Mouse (Mus musculus) forebrain, embryonic 15.5 days (tissue): Measurements from ENCODE around the gene Trappc6a. TPM values are rescaled to one million over a fixed set of nuclear protein-coding genes. Genes with fewer than 3 reads are reported as not detected.

Experiments used
- ATAC-seq: fragments of 200-750 bp; cut with Nextera tagmentation; replicated peaks from 2 replicates; pipeline ENCODE4 v1.8.0; 2017; ENCODE audit warnings: mild to moderate bottlenecking, moderate TSS enrichment, moderate library complexity
- H3K27ac ChIP-seq: fragments of 300-500 bp; sonication (generic); replicated peaks from 2 replicates; pipeline ENCODE4 v1.5.1; 2015; ENCODE audit warnings: mild to moderate bottlenecking, inconsistent platforms
- H3K27me3 ChIP-seq: fragments of 300-500 bp; sonication (generic); 2 replicates; pipeline ENCODE4 v1.6.1; 2015; ENCODE audit warnings: inconsistent platforms
- H3K36me3 ChIP-seq: fragments of 300-500 bp; sonication (generic); 2 replicates; pipeline ENCODE4 v1.6.1; 2015; ENCODE audit warnings: mild to moderate bottlenecking, inconsistent platforms
- H3K4me1 ChIP-seq: fragments of 300-500 bp; sonication (generic); 2 replicates; pipeline ENCODE4 v1.6.1; 2015; ENCODE audit warnings: inconsistent platforms
- H3K4me2 ChIP-seq: fragments of 300-500 bp; sonication (generic); replicated peaks from 2 replicates; pipeline ENCODE4 v1.6.1; 2015; ENCODE audit warnings: mild to moderate bottlenecking, inconsistent platforms
- H3K4me3 ChIP-seq: fragments of 300-500 bp; sonication (generic); 2 replicates; pipeline ENCODE4 v1.5.1; 2015; ENCODE audit warnings: mild to moderate bottlenecking, inconsistent platforms
- H3K9ac ChIP-seq: fragments of 300-500 bp; sonication (generic); replicated peaks from 2 replicates; pipeline ENCODE4 v1.6.1; 2015; ENCODE audit warnings: mild to moderate bottlenecking, inconsistent platforms
- H3K9me3 ChIP-seq: fragments of 300-500 bp; sonication (generic); 2 replicates; pipeline ENCODE4 v1.6.1; 2016; ENCODE audit warnings: inconsistent platforms
- WGBS: fragments of 180-500 bp; shearing (Covaris S2); methylation state at CpG from one replicate; pipeline ENCODE4 v1.1.7; 2015; ENCODE audit warnings: mixed read lengths; 5-methylcytosine and 5-hydroxymethylcytosine counted together
- polyA plus RNA-seq: library from polyadenylated mRNA; unstranded; fragments of >200 nt; fragmentation: Nextera tagmentation; extraction: Ambion mirVana; gene quantifications from 2 replicates; pipeline ENCODE4 v1.2.1, GENCODE M21; 2015

The Trappc6a gene
- polyA plus RNA-seq, 1 experiment from 2014 or later: 35.3 TPM

DNA sequence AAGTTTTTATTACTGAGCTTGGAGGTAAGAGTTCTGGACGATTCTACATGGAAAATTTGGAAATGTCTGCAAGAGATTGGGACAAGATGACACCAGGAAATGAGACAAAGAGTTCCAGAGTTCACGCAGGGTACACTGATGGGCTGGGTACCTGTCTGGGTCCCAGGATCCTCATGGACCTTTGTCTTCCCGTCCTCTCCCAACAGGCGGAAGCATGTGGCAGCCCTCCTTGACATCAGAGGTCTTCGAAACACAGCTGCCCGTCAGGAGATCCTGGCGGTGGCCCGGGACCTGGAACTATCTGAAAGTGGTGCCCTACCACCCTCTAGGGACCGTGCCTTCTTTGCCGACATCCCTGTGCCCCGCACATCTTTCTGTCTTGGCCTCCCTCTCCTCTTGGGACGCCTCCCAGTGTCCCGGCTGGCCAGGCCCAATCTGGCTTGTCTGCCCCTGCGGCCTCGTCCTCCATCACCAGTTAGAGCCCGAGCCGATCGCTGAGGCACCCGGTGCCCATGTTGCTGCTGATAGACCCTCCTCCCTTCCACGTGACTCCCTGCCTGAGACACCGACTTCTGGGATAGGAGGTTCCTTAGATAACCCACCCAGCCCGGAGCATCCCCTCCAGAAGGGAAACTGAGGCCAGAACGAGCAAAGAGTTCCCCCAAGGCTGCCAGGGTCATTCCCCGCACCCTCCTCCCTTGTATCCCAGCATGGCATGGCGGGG is 13.3 kb upstream of the Trappc6a start:
- 82% methylated on average over 25 of the region's 25 CpGs for WGBS
- Histone ChIP-seq H3K9ac (no peak overlapping the region), H3K27me3 (peaks cover 25% of the 10 kb centered on the region)

DNA sequence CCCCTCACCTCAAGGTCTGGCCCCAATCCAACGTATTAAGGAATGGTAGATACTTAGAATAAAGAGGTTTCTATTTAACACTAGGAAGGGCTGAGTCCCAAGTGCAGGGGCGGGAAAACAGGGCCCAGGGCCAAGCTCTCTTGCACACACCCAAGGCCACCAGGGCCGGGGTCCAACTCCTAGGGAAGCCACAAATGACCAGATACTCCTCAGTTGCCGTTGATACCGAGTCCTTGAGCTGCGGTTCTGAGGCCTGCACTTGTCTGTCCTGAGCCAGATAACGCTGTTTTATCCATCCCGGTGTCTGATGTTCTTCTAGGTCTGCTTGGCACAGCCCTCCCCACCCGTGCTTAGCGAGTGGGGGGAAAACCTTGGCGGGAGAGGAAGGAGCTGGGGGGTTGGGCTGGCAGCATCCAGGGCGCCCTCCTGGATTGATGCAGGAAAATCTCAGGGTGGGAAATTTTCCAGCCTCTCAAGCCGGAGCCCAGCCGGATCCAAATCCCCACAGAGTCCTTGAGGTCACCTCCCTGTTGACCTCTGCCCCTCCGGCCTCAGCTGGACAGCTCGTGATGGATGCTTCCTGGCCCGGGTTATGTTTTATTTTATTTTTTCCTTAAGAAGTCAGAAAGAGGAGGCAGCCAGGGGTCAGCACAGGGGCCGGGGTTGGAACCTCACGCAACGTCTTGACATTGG is 12.5 kb upstream of the Trappc6a start:
- H3K4me3 ChIP-seq: no peak overlapping the region
- H3K27ac ChIP-seq: no peak overlapping the region
- H3K27me3 ChIP-seq: peaks cover 18% of the 10 kb centered on the region
- no peak overlapping the region for H3K9ac ChIP-seq
- H3K4me2 ChIP-seq: no peak overlapping the region
- no peaks in the 10 kb centered on the region for H3K36me3 ChIP-seq
- no peaks in the 10 kb centered on the region for H3K9me3 ChIP-seq
- ATAC-seq: no peak
- WGBS: 76% methylated on average over 20 of the region's 20 CpGs
- H3K4me1 ChIP-seq: peaks cover 5% of the 10 kb centered on the region

More for the DNA sequence above, 13.3 kb upstream of the Trappc6a start:
- no peak overlapping the region for H3K4me2 ChIP-seq
- no peak overlapping the region for H3K27ac ChIP-seq
- ATAC-seq: no peak
- H3K4me1 ChIP-seq: peaks cover 5% of the 10 kb centered on the region
- no peaks in the 10 kb centered on the region for H3K9me3 ChIP-seq
- H3K4me3 ChIP-seq: no peak overlapping the region
- H3K36me3 ChIP-seq: no peaks in the 10 kb centered on the region

DNA sequence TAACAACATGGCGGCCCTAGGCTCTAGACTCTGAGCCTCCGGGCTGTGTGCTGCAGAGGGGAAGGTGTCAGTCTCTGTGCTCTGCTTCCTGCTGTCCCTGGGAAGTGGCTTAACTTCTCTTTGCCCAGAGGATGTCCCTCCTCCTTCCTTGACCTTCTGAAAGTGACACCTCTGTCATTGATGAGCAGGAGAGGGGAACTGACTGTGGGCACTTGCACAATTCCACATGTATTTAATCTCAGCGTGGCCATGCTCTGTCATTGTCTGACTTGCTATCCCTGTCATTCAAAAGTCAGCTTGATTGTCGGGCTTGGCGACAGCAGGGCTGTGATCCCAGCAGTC is 12.0 kb upstream of the Trappc6a start:
- peaks cover 12% of the 10 kb centered on the region for H3K27me3 ChIP-seq
- H3K4me2 ChIP-seq: no peak overlapping the region
- 79% methylated on average over 5 of the region's 5 CpGs for WGBS
- no peak overlapping the region for H3K9ac ChIP-seq
- peaks cover 5% of the 10 kb centered on the region for H3K4me1 ChIP-seq
- H3K27ac ChIP-seq: no peak overlapping the region
- H3K9me3 ChIP-seq: no peaks in the 10 kb centered on the region
- ATAC-seq: no peak
- H3K36me3 ChIP-seq: no peaks in the 10 kb centered on the region
- no peak overlapping the region for H3K4me3 ChIP-seq

DNA sequence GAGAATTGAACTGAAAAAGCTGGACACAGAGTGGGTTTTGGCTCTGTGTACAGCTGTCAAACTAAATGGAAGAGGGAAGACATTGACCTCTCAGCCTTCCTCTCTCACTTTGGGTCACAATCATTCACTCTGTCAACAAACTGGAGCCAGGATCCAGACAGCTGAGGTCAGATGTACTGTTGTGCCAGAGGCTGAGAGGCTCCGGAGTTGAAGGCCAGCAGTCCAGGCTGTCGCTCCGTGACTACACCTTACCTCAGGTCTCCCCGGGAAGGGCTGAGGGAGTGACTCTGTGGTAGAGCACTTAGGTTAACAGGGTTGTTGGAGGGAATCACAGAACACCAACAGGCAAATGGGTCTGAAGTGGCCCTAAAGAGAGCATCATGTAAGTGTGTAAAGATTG is 9.9 kb upstream of the Trappc6a start:
- 87% methylated on average over 4 of the region's 4 CpGs for WGBS
- Histone ChIP-seq H3K4me3 (no peak overlapping the region), H3K9me3 (no peaks in the 10 kb centered on the region), H3K27me3 (no peaks in the 10 kb centered on the region), H3K9ac (no peak overlapping the region), H3K4me1 (no peaks in the 10 kb centered on the region), H3K4me2 (no peak overlapping the region), H3K36me3 (no peaks in the 10 kb centered on the region), H3K27ac (no peak overlapping the region)
- no peak for ATAC-seq

DNA sequence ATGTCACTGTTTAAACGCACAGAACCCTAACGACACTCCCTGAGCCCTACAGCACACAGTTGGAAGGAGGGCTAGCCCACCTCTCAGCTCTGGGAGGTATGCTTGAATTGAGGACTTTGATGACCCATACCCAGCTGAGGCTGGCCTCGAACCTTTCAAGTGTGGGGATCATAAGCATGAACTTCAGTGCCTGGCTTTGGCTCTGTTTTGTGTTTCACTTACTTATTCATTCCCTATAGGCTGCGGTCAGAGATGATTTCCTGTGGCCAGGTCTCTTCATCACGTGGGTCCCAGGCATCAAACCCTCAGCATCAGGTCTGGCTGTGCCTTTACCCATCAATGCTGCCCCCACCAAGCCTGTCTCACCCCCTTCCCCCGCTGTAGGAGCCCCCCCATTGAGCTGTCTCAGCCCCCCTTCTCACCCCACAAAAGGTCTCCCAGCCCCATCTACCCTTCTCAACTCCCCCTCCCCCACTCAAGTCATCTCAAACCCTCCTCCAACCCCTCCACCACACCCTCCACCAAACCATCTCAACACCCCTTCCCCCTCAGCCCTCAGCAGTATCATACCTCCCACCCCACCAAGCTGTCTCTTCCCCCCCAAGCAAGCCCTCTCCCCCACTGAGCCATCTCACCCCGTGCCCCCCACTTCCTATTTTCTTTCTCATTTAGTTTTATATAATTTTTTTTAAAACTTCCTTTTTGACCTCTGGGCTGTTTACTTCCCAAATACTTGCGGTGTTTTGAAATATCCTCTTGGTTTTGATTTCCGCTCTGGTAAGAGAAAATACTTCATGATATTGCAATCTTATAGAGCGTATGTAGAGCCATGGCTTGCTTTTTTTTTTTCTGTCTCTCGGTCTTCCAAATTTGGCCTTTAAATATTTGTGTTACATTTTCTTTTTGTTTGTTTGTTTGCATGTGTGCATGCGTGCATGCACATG is 7.5 kb upstream of the Trappc6a start:
- Histone ChIP-seq H3K9me3 (no peaks in the 10 kb centered on the region), H3K4me2 (no peak overlapping the region), H3K36me3 (no peaks in the 10 kb centered on the region), H3K27ac (no peak overlapping the region), H3K9ac (no peak overlapping the region), H3K4me1 (no peaks in the 10 kb centered on the region), H3K27me3 (no peaks in the 10 kb centered on the region), H3K4me3 (no peak overlapping the region)
- 73% methylated on average over 12 of the region's 12 CpGs for WGBS
- ATAC-seq: no peak

DNA sequence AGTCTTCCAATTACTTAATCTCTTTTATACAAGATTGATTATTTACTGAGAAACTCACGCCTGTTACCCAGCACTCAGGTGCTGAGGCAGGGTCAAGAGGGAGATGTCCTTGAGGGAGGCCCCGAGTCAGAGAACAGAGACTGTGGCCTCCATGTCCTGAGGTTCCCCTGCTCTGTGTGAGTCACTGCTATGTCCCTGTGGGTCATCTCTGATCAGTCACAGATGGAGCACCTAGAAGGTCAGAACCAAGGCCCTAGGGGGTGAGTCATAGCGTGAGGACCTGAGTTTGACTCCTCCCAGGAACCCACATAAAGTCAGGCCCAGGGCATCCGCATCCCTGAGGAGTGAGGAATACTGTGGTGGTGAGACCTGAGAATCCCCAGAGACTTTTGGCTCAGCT is 6.5 kb upstream of the Trappc6a start:
- Histone ChIP-seq H3K4me1 (peaks cover 2% of the 10 kb centered on the region), H3K27ac (no peak overlapping the region), H3K9ac (no peak overlapping the region), H3K9me3 (no peaks in the 10 kb centered on the region), H3K4me3 (no peak overlapping the region), H3K36me3 (no peaks in the 10 kb centered on the region), H3K4me2 (no peak overlapping the region), H3K27me3 (no peaks in the 10 kb centered on the region)
- 81% methylated on average over 4 of the region's 4 CpGs for WGBS
- ATAC-seq: no peak

DNA sequence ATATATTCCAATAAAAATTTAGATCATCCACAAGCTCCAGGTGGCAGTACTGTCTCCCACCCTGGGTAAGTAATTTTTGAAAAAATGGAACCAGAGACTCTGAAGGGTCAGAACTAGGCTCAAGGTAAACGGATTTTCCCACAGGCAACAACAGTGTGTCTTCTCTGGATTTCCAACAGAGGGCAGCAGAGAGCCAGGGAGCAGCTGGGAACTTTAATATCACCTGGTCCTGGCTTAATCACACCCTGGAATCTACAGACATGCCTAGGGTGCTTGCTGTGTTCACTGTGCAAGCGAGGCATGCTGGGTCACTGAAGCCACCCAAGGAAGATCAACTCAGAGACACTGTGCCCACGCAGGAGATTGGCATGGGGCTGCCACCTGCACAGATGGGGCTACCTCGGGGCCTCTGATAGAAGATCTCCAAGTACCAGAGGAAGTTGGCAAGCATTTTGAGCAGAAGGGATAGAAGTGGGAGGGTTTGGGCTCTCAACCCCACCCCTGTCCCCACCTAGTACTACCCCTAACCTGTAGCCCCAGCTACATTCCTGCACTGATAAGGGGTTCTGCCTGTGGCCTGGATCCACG is 4.6 kb upstream of the Trappc6a start:
- H3K4me1 ChIP-seq: peaks cover 13% of the 10 kb centered on the region

DNA sequence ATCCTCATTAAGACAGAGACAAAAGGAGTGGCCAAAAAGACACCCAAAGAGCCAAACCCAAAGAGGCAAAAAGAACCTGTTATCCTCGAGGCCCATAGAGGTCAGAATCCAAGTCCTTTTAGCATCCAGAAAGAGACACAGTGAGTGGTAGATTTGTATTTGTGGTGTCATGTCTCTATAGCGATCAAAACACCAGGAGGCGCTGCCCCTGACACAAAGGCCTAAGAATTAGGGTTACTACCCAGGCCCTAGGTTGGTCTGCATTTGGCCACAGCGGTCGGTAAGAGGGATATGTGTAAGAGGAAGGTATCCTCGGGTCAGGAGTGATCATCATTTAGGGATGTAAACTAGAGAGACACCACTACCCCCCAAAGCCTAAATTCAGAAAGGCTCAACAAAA is 1.9 kb upstream of the Trappc6a start:
- Histone ChIP-seq H3K4me3 (peak overlapping the region; percentile 61), H3K9me3 (no peaks in the 10 kb centered on the region), H3K4me1 (peaks cover 23% of the 10 kb centered on the region), H3K36me3 (no peaks in the 10 kb centered on the region), H3K27me3 (no peaks in the 10 kb centered on the region), H3K9ac (0 out of 2 replicates have a peak overlapping the region, but pooled peaks have one; percentile 70), H3K4me2 (peak overlapping the region; percentile 80), H3K27ac (no peak overlapping the region)
- no peak for ATAC-seq
- WGBS: 18% methylated on average over 6 of the region's 6 CpGs

More for the DNA sequence above, 4.6 kb upstream of the Trappc6a start:
- no peaks in the 10 kb centered on the region for H3K9me3 ChIP-seq
- no peak overlapping the region for H3K4me3 ChIP-seq
- no peak overlapping the region for H3K9ac ChIP-seq
- H3K27me3 ChIP-seq: no peaks in the 10 kb centered on the region
- H3K36me3 ChIP-seq: no peaks in the 10 kb centered on the region
- no peak overlapping the region for H3K27ac ChIP-seq
- WGBS: 34% methylated on average over 5 of the region's 5 CpGs
- ATAC-seq: no peak
- no peak overlapping the region for H3K4me2 ChIP-seq

DNA sequence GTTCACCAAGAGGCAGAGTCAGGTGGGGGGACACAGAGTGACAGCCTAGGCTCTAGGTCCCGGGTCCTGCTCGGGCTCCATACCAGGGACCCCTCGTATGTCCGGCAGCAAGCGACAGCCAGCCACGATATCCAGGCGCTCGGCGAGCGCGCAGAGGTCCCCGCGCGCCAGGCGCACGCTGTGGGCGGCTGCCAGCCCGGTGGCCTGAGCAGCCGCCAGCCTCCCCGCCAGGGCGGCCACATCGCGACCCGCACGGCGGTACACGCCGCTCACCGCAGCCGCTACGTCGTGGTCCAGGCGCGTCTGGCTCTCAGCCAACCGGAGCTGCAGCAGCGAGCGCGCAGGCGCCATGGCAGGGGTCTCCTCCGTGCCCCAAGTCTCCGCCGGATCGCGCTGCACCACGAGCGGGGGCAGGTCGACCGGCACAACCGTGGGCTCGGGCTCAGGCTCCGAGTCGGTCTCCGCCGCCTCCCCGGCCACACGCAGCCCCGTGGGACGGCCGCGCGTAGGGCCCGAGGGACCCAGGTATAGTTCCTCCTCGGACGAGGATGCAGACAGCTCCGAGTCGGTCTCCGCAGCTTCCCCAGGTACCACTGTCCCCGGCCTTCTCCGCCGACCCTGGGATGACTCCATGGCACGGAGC is 1.1 kb upstream of the Trappc6a start:
- Histone ChIP-seq H3K27me3 (no peaks in the 10 kb centered on the region), H3K4me3 (peak overlapping the region; percentile 61), H3K4me2 (peak overlapping the region; percentile 80), H3K27ac (peak overlapping the region; percentile 44; the same call in 1 of the 2 replicates), H3K4me1 (peaks cover 23% of the 10 kb centered on the region), H3K9me3 (no peaks in the 10 kb centered on the region), H3K9ac (peak overlapping the region; percentile 70), H3K36me3 (no peaks in the 10 kb centered on the region)
- ATAC-seq: peak; percentile 4; the same call in 1 of the 2 replicates
- WGBS: under 1% methylated on average over 71 of the region's 71 CpGs

DNA sequence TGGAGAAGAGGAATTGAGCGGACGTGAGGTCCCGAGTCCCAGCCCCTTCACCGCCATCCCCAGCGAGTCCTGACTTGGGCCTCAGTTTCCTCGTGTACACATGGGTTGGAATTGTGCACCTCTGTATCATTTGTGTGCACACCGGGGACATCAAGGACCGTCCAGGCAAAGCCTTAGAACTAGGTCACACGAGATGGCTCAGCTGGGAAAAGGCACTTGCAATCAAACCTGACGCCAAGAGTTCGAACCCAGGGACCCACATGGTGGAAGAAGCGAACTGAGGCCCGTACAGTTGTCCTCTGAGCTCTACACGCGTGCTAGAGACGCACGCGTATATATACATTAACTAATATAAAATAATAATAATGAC is 598 bp upstream of the Trappc6a start:
- 4% methylated on average over 18 of the region's 18 CpGs for WGBS
- Histone ChIP-seq H3K9me3 (no peaks in the 10 kb centered on the region), H3K36me3 (no peaks in the 10 kb centered on the region), H3K9ac (peak overlapping the region; percentile 70), H3K27ac (peak overlapping the region; percentile 67), H3K4me3 (peak overlapping the region; percentile 61), H3K4me2 (peak overlapping the region; percentile 80), H3K4me1 (peaks cover 23% of the 10 kb centered on the region), H3K27me3 (no peaks in the 10 kb centered on the region)
- no peak for ATAC-seq

DNA sequence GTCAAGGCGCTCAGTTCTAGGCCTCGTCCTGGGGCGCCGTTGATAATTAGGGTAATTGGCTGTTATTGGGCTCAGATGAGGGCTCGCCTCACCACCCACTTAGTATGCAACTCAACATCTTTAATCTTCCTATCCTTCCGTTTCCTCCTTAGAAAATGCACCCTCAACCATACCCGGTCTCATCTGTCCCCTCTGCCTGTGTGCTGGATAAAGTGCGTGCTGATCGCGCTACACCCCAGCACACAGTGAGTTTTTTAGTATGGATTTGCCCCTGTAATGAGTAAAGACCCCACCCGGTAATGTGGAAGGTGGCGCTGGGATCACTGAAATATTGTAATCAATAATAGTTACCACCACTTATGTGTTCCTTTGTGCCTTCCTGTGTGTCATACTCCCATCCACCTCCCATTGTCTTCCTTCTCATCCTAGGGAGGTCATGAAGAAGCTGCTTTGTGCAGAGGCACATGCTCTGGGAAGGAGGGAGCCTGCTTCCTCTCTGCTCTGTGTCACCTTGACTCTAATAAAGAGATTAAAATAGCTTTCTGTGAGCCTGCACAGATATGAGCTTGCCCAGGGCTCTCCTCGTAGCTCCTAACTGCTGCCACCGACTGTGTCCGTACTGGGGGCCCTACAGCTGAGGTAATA is 851 bp downstream of the Trappc6a start:
- Histone ChIP-seq H3K27ac (peak overlapping the region; percentile 67), H3K27me3 (no peaks in the 10 kb centered on the region), H3K9ac (peak overlapping the region; percentile 70), H3K4me2 (peak overlapping the region; percentile 60), H3K4me3 (peak overlapping the region; percentile 61), H3K4me1 (peaks cover 23% of the 10 kb centered on the region), H3K9me3 (no peaks in the 10 kb centered on the region), H3K36me3 (no peaks in the 10 kb centered on the region)
- ATAC-seq: peak; percentile 34
- WGBS: 12% methylated on average over 15 of the region's 15 CpGs
